8 mouse cellular contexts compared by ENCODE assay signal in the genomic region with DNA sequence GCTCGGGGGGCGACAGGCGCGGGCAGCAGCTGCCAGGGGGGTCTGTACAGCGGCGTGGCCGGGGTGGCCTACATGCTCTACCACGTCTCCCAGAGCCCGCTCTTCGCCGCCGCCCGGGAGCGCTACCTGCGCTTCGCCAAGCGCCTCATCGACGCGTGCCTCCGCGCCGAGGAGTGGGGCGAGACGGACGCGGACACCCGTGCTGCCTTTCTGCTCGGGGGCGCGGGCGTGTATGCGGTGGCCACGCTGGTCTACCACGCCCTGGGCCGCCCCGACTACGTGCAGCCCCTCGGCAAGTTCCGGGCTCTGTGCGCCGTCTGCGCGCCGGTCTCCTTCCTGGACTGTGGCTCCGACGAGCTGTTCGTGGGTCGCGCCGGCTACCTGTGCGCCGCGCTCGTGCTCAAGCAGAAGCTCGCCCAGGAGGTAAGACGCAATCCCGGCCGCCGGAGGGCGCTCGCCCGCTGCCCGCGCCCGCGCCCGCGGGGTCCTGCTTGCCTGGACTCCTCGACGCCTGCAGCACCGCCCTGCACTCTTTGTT. TPM values are rescaled to one million over a fixed set of nuclear protein-coding genes. Genes with fewer than 3 reads are reported as not detected.
DNase-seq lines count a peak whose midpoint lies in the region; ATAC-seq and TF ChIP-seq lines count a peak whose summit lies in the region.
"Had no signal": no experiment of that assay in that cellular context is flagged by ENCODE, and none has a peak within 500 bp of the region (broad histone marks: within the 10 kb centered on the region; RNA-seq: fewer than 3 reads in every experiment).

No protein-coding gene starts in this region.

- no peaks in the 10 kb centered on the region; the same call in 1 of the 2 replicates for H3K4me1 ChIP-seq in E14TG2a.4 (replicated peaks; ENCODE audit: low read depth, low read length)
- 0 out of 2 replicates have a peak, but pooled peaks cover 7% of the 10 kb centered on the region for H3K4me1 ChIP-seq in embryonic facial prominence, embryonic 10.5 days
- peaks cover 9% of the 10 kb centered on the region; the same call in 1 of the 2 replicates for H3K4me1 ChIP-seq in midbrain, embryonic 10.5 days
- H3K4me1 ChIP-seq in stomach, embryonic 14.5 days (ENCODE audit: control insufficient read depth, insufficient read depth, low read length), result no peaks in the 10 kb centered on the region

- H3K27ac ChIP-seq in embryonic facial prominence, embryonic 10.5 days (replicated peaks), result peak overlapping the region; percentile 21; the same call in 1 of the 2 replicates
- H3K27ac ChIP-seq in midbrain, embryonic 10.5 days (replicated peaks), result no peak overlapping the region; the same call in 1 of the 2 replicates
- no peak overlapping the region for H3K27ac ChIP-seq in stomach, embryonic 14.5 days (ENCODE audit: low read length)

- no peak overlapping the region; the same call in 1 of the 2 replicates for H3K9ac ChIP-seq in stomach, embryonic 14.5 days (replicated peaks; ENCODE audit: low read depth, low read length)

- H3K9me3 ChIP-seq in E14TG2a.4 (ENCODE audit: low read length), result no peaks in the 10 kb centered on the region
- H3K9me3 ChIP-seq in embryonic facial prominence, embryonic 10.5 days, result peaks cover 2% of the 10 kb centered on the region; the same call in 1 of the 2 replicates
- H3K9me3 ChIP-seq in midbrain, embryonic 10.5 days (replicated peaks), result peaks cover 11% of the 10 kb centered on the region; the same call in 1 of the 2 replicates
- no peaks in the 10 kb centered on the region for H3K9me3 ChIP-seq in stomach, embryonic 14.5 days (ENCODE audit: control insufficient read depth, low read depth, low read length)

- ATAC-seq in stomach, embryonic 14.5 days (ENCODE audit: insufficient number of reproducible peaks, insufficient read depth, low FRiP score, low read depth), result peak; percentile 65

- no peak for TF ChIP-seq CTCF in E14TG2a.4 (conservative IDR thresholded peaks at IDR 0.05; ENCODE audit: low read length)

- H3K4me2 ChIP-seq in stomach, embryonic 14.5 days (replicated peaks; ENCODE audit: low read depth, low read length), result peak overlapping the region; percentile 61

- peak; percentile 20 for DNase-seq in adrenal gland, adult 8-10 months
- peak; percentile 67 for DNase-seq in embryonic facial prominence, embryonic 10.5 days (ENCODE audit: low spot score)
- peak; percentile 56 to 61 for DNase-seq in heart, postnatal 10 days
- DNase-seq in kidney, postnatal 36 days, result peak; percentile 49 to 63
- peak; percentile 40 for DNase-seq in midbrain, embryonic 10.5 days (ENCODE audit: low spot score)

- H3K36me3 ChIP-seq in E14TG2a.4 (ENCODE audit: insufficient read depth, low read length), result no peaks in the 10 kb centered on the region
- no peaks in the 10 kb centered on the region for H3K36me3 ChIP-seq in embryonic facial prominence, embryonic 10.5 days (replicated peaks)
- H3K36me3 ChIP-seq in midbrain, embryonic 10.5 days, result no peaks in the 10 kb centered on the region
- no peaks in the 10 kb centered on the region for H3K36me3 ChIP-seq in stomach, embryonic 14.5 days (ENCODE audit: control insufficient read depth, insufficient read depth, low read length)

- H3K27me3 ChIP-seq in E14TG2a.4 (ENCODE audit: insufficient read depth, low read length), result peaks cover 27% of the 10 kb centered on the region
- peaks cover 25% of the 10 kb centered on the region for H3K27me3 ChIP-seq in embryonic facial prominence, embryonic 10.5 days (replicated peaks; ENCODE audit: low read depth, poor library complexity, severe bottlenecking)
- peaks cover 33% of the 10 kb centered on the region for H3K27me3 ChIP-seq in midbrain, embryonic 10.5 days (ENCODE audit: low read depth, poor library complexity, severe bottlenecking)
- H3K27me3 ChIP-seq in stomach, embryonic 14.5 days (ENCODE audit: control insufficient read depth, insufficient read depth, low read length), result no peaks in the 10 kb centered on the region

- 14% methylated on average over 72 of the region's 72 CpGs for WGBS in embryonic facial prominence, embryonic 10.5 days
- 27% methylated on average over 60 of the region's 72 CpGs for WGBS in midbrain, embryonic 10.5 days
- WGBS in stomach, embryonic 14.5 days, result 22% methylated on average over 54 of the region's 72 CpGs

- H3K4me3 ChIP-seq in E14TG2a.4 (replicated peaks; ENCODE audit: low read length), result peak overlapping the region; percentile 76
- H3K4me3 ChIP-seq in embryonic facial prominence, embryonic 10.5 days, result peak overlapping the region; percentile 54
- peak overlapping the region; percentile 52 for H3K4me3 ChIP-seq in midbrain, embryonic 10.5 days
- peak overlapping the region; percentile 41 for H3K4me3 ChIP-seq in stomach, embryonic 14.5 days (ENCODE audit: low read depth, low read length)

- intact Hi-C loops in heart, postnatal 10 days (cut with DNase I), result loop anchor here (2.0 kb wide), 1 partner anchor 20 kb away; no protein-coding TSS in a partner anchor

RNA-seq across cellular contexts. Expression of a gene that starts 0.7 kb away (rescaled TPM):
- 1 to 10 TPM; 2.3 to 4.9 (median 3.8) TPM for total RNA-seq in adrenal gland, adult 8-10 months (2022)
- polyA plus RNA-seq in embryonic facial prominence, embryonic 10.5 days (2016; fragmentation: Nextera tagmentation; extraction: Ambion mirVana), result 0.26 and 0.43 TPM in 2 replicates
- 1 to 10 TPM; 4.3 to 4.8 TPM for total RNA-seq in heart, postnatal 10 days (2021)
- polyA plus RNA-seq in midbrain, embryonic 10.5 days (2016; fragmentation: Nextera tagmentation; extraction: Ambion mirVana), result 0.35 and 0.50 TPM in 2 replicates
- polyA plus RNA-seq in stomach, embryonic 14.5 days (2014; fragmentation: Nextera tagmentation; extraction: Ambion mirVana), result 1.8 and 1.9 TPM in 2 replicates

RNA-seq across cellular contexts. Expression of a gene that starts 56.2 kb away (rescaled TPM):
- total RNA-seq in adrenal gland, adult 8-10 months (2022), result not detected
- not detected in 2 replicates for polyA plus RNA-seq in embryonic facial prominence, embryonic 10.5 days (2016; fragmentation: Nextera tagmentation; extraction: Ambion mirVana)
- not detected for total RNA-seq in heart, postnatal 10 days (2021)
- 0.16 and 0.20 TPM in 2 replicates for polyA plus RNA-seq in midbrain, embryonic 10.5 days (2016; fragmentation: Nextera tagmentation; extraction: Ambion mirVana)
- polyA plus RNA-seq in stomach, embryonic 14.5 days (2014; fragmentation: Nextera tagmentation; extraction: Ambion mirVana), result not detected in 2 replicates
- polyA plus RNA-seq: frontal cortex, adult 2 months had no signal
